12 mouse cellular contexts compared by ENCODE assay signal in the genomic region with DNA sequence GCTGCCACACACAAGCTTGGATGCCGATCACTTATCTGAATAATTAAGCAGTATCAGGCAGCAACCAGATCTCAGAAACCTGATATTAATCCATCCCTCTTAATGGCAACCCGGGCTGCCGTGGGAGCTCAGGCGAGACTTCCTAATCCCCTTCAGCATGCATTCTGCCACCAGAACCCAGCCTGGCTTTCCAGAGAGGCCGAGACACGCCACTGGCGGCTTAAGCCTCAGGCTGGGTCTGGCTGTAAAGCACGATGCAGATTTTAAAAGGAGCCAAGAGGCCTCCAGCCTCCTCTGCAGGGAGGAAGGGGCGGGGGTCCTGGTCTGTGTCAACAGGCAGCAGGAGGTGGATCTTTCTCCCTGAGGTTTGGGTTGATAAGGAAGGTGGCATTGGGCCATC.
A peak's percentile ranks its signal among the peaks of the same experiment; 100 is the strongest.
DNase-seq lines count a peak whose midpoint lies in the region; ATAC-seq and TF ChIP-seq lines count a peak whose summit lies in the region.
"Had no signal": no experiment of that assay in that cellular context is flagged by ENCODE, and none has a peak within 500 bp of the region (broad histone marks: within the 10 kb centered on the region; RNA-seq: fewer than 3 reads in every experiment).

No protein-coding gene starts in this region.

- H3K27me3 ChIP-seq in hindbrain, embryonic 10.5 days (ENCODE audit: insufficient read depth, poor library complexity, severe bottlenecking), result peaks cover 12% of the 10 kb centered on the region; the same call in 1 of the 2 replicates
- H3K27me3 ChIP-seq in hindbrain, embryonic 14.5 days (ENCODE audit: control insufficient read depth, insufficient read depth, low read length), result no peaks in the 10 kb centered on the region
- 0 out of 2 replicates have a peak, but pooled peaks cover 3% of the 10 kb centered on the region for H3K27me3 ChIP-seq in embryonic facial prominence, embryonic 12.5 days
- H3K27me3 ChIP-seq in midbrain, embryonic 12.5 days, result peaks cover 19% of the 10 kb centered on the region
- H3K27me3 ChIP-seq in liver, postnatal 0 days (ENCODE audit: insufficient read depth, low read length), result no peaks in the 10 kb centered on the region

- no peak for DNase-seq in hindbrain, embryonic 10.5 days (ENCODE audit: low spot score)
- no peak for DNase-seq in hindbrain, embryonic 14.5 days (ENCODE audit: low spot score)
- no peak for DNase-seq in ES-E14 (ENCODE audit: low read depth, low spot score)
- DNase-seq in liver, postnatal 0 days, result no peak
- no peak for DNase-seq in thymus, postnatal 25 days
- DNase-seq: adrenal gland, postnatal 25 days; cerebellum, adult 11 months; lung, postnatal 10 days had no signal

- in situ Hi-C loops in ES-E14 (cut with MboI; ENCODE audit: low sequenced_read_pairs in 2 of 2, unreplicated experiment in 2 of 2), result no loop called here

- H3K9ac ChIP-seq in hindbrain, embryonic 14.5 days, result no peak overlapping the region
- H3K9ac ChIP-seq in ES-E14 (ENCODE audit: insufficient read depth, low read depth, low read length, poor library complexity, severe bottlenecking), result peak overlapping the region; percentile 47; the same call in 1 of the 2 replicates
- H3K9ac ChIP-seq in embryonic facial prominence, embryonic 12.5 days, result no peak overlapping the region
- H3K9ac ChIP-seq in midbrain, embryonic 12.5 days (replicated peaks), result no peak overlapping the region
- no peak overlapping the region for H3K9ac ChIP-seq in liver, postnatal 0 days (replicated peaks)
- H3K9ac ChIP-seq: heart, embryonic 15.5 days had no signal

- H3K36me3 ChIP-seq in hindbrain, embryonic 10.5 days, result no peaks in the 10 kb centered on the region
- no peaks in the 10 kb centered on the region for H3K36me3 ChIP-seq in hindbrain, embryonic 14.5 days (replicated peaks; ENCODE audit: control insufficient read depth, insufficient read depth)
- H3K36me3 ChIP-seq in ES-E14 (ENCODE audit: control insufficient read depth, insufficient read depth, low read length, poor library complexity, severe bottlenecking), result no peaks in the 10 kb centered on the region
- H3K36me3 ChIP-seq in embryonic facial prominence, embryonic 12.5 days, result no peaks in the 10 kb centered on the region
- H3K36me3 ChIP-seq in midbrain, embryonic 12.5 days, result no peaks in the 10 kb centered on the region
- H3K36me3 ChIP-seq in liver, postnatal 0 days (replicated peaks; ENCODE audit: insufficient read depth, low read length), result no peaks in the 10 kb centered on the region
- H3K36me3 ChIP-seq: heart, embryonic 15.5 days had no signal

- no peak for ATAC-seq in hindbrain, embryonic 14.5 days (ENCODE audit: low FRiP score)
- peak; percentile 63; the same call in 1 of the 2 replicates for ATAC-seq in embryonic facial prominence, embryonic 12.5 days (ENCODE audit: insufficient number of reproducible peaks, insufficient read depth, low FRiP score, low TSS enrichment)
- peak; percentile 80 for ATAC-seq in midbrain, embryonic 12.5 days (ENCODE audit: low FRiP score, low read depth)
- no peak for ATAC-seq in liver, postnatal 0 days
- ATAC-seq: inflammation-experienced regulatory T-cells, adult 6 months had no signal

- H3K4me3 ChIP-seq in hindbrain, embryonic 10.5 days, result no peak overlapping the region
- H3K4me3 ChIP-seq in hindbrain, embryonic 14.5 days (replicated peaks; ENCODE audit: low read length), result no peak overlapping the region
- 0 out of 4 replicates have a peak overlapping the region, but pooled peaks of 1 of the 2 experiments have one; percentile 30 for H3K4me3 ChIP-seq in ES-E14 (ENCODE audit: insufficient read depth in 1 of 2, low read depth in 1 of 2, low read length in 2 of 2, poor library complexity in 1 of 2, severe bottlenecking in 1 of 2)
- no peak overlapping the region for H3K4me3 ChIP-seq in embryonic facial prominence, embryonic 12.5 days
- H3K4me3 ChIP-seq in midbrain, embryonic 12.5 days, result no peak overlapping the region
- H3K4me3 ChIP-seq in liver, postnatal 0 days (ENCODE audit: low read depth, low read length), result no peak overlapping the region
- H3K4me3 ChIP-seq: heart, embryonic 15.5 days had no signal

- no peaks in the 10 kb centered on the region for H3K9me3 ChIP-seq in hindbrain, embryonic 10.5 days
- no peaks in the 10 kb centered on the region for H3K9me3 ChIP-seq in hindbrain, embryonic 14.5 days (ENCODE audit: control insufficient read depth, low read length)
- H3K9me3 ChIP-seq in ES-E14 (ENCODE audit: control insufficient read depth, insufficient read depth, low read depth, low read length), result no peaks in the 10 kb centered on the region
- no peaks in the 10 kb centered on the region for H3K9me3 ChIP-seq in embryonic facial prominence, embryonic 12.5 days
- no peaks in the 10 kb centered on the region for H3K9me3 ChIP-seq in midbrain, embryonic 12.5 days
- H3K9me3 ChIP-seq in liver, postnatal 0 days (ENCODE audit: low read length), result no peaks in the 10 kb centered on the region
- H3K9me3 ChIP-seq: heart, embryonic 15.5 days had no signal

- H3K4me1 ChIP-seq in hindbrain, embryonic 10.5 days (replicated peaks), result peaks cover 29% of the 10 kb centered on the region
- H3K4me1 ChIP-seq in hindbrain, embryonic 14.5 days (replicated peaks; ENCODE audit: control insufficient read depth, insufficient read depth, low read length), result no peaks in the 10 kb centered on the region
- H3K4me1 ChIP-seq in ES-E14 (ENCODE audit: control insufficient read depth in 2 of 2, insufficient read depth in 2 of 2, low read length in 2 of 2, poor library complexity in 1 of 2), result no peaks in the 10 kb centered on the region
- H3K4me1 ChIP-seq in embryonic facial prominence, embryonic 12.5 days, result peaks cover 18% of the 10 kb centered on the region
- peaks cover 21% of the 10 kb centered on the region for H3K4me1 ChIP-seq in midbrain, embryonic 12.5 days
- H3K4me1 ChIP-seq in liver, postnatal 0 days (ENCODE audit: insufficient read depth), result no peaks in the 10 kb centered on the region

- H3K4me2 ChIP-seq in hindbrain, embryonic 14.5 days (replicated peaks), result no peak overlapping the region
- peak overlapping the region; percentile 5; the same call in 1 of the 2 replicates for H3K4me2 ChIP-seq in embryonic facial prominence, embryonic 12.5 days (replicated peaks)
- peak overlapping the region; percentile 26 for H3K4me2 ChIP-seq in midbrain, embryonic 12.5 days (replicated peaks)
- no peak overlapping the region for H3K4me2 ChIP-seq in liver, postnatal 0 days (ENCODE audit: low read depth, low read length)
- H3K4me2 ChIP-seq: heart, embryonic 15.5 days had no signal

- 19% methylated on average over 9 of the region's 9 CpGs for WGBS in hindbrain, embryonic 10.5 days
- WGBS in hindbrain, embryonic 14.5 days, result 21% methylated on average over 9 of the region's 9 CpGs
- 13% methylated on average over 9 of the region's 9 CpGs for WGBS in embryonic facial prominence, embryonic 12.5 days
- 4% methylated on average over 9 of the region's 9 CpGs for WGBS in midbrain, embryonic 12.5 days
- WGBS in liver, postnatal 0 days (ENCODE audit: insufficient replicate concordance), result 34% methylated on average over 9 of the region's 9 CpGs

- H3K27ac ChIP-seq in hindbrain, embryonic 10.5 days, result peak overlapping the region; percentile 64
- no peak overlapping the region for H3K27ac ChIP-seq in hindbrain, embryonic 14.5 days
- H3K27ac ChIP-seq in ES-E14 (ENCODE audit: insufficient read depth, low read depth, low read length, poor library complexity, severe bottlenecking), result no peak overlapping the region
- peak overlapping the region; percentile 66; the same call in 1 of the 2 replicates for H3K27ac ChIP-seq in embryonic facial prominence, embryonic 12.5 days
- H3K27ac ChIP-seq in midbrain, embryonic 12.5 days (replicated peaks), result 0 out of 2 replicates have a peak overlapping the region, but pooled peaks have one; percentile 27
- no peak overlapping the region for H3K27ac ChIP-seq in liver, postnatal 0 days (ENCODE audit: low read depth)
- H3K27ac ChIP-seq: heart, embryonic 15.5 days had no signal

- TF ChIP-seq CTCF in liver, postnatal 0 days (IDR thresholded peaks at IDR 0.05; ENCODE audit: low read depth), result no peak

- no peak for TF ChIP-seq EP300 in liver, postnatal 0 days (IDR thresholded peaks at IDR 0.05; ENCODE audit: low read depth)

TF ChIP-seq in ES-E14, 5 proteins besides CTCF, POLR2A, EP300 and RAD21:
- TF ChIP-seq ZNF384 (IDR thresholded peaks at IDR 0.05; ENCODE audit: low read depth, low read length), result no peak
- no peak for TF ChIP-seq HCFC1 (IDR thresholded peaks at IDR 0.05; ENCODE audit: borderline replicate concordance, insufficient read depth, low read length)
- no peak for TF ChIP-seq CHD2 (IDR thresholded peaks at IDR 0.05; ENCODE audit: low read depth, low read length)
- no peak for TF ChIP-seq MAFK (IDR thresholded peaks at IDR 0.05; ENCODE audit: insufficient read depth, low read depth, low read length)
- TF ChIP-seq ZC3H11A (IDR thresholded peaks at IDR 0.05; ENCODE audit: borderline replicate concordance, low read depth, low read length), result no peak

Comparison
In these comparisons a context has a peak if more than half of its experiments do, and no peak if none do; other contexts are left out.
1. H3K27ac ChIP-seq: peak in hindbrain, embryonic 10.5 days (single experiment), embryonic facial prominence, embryonic 12.5 days (single experiment) and midbrain, embryonic 12.5 days (single experiment); none in hindbrain, embryonic 14.5 days (single experiment), ES-E14 (single experiment) and liver, postnatal 0 days (single experiment).
2. ATAC-seq: peak in embryonic facial prominence, embryonic 12.5 days (single experiment) and midbrain, embryonic 12.5 days (single experiment); none in hindbrain, embryonic 14.5 days (single experiment) and liver, postnatal 0 days (single experiment).
3. H3K4me2 ChIP-seq: peak in embryonic facial prominence, embryonic 12.5 days (single experiment) and midbrain, embryonic 12.5 days (single experiment); none in hindbrain, embryonic 14.5 days (single experiment) and liver, postnatal 0 days (single experiment).